Mouse (Mus musculus) mouse embryonic stem cell (cell line): ENCODE measurements around the gene Npas3.

ENCODE experiments used
- in situ Hi-C, 2 experiments: fragments of 300-500 bp; cut with MboI; formaldehyde crosslinking; loops; 1 replicate in 1 of 2; 3 replicates in 1 of 2; pipeline ENCODE4 v1.14.3; 2019 to 2020; ENCODE audit warnings: low sequenced_read_pairs in 2 of 2, low pct_unique_long_range_greater_than_20kb in 1 of 2, mixed read lengths in 1 of 2; ENCODE audit not compliant: unreplicated experiment in 1 of 2

The Npas3 gene

DNA sequence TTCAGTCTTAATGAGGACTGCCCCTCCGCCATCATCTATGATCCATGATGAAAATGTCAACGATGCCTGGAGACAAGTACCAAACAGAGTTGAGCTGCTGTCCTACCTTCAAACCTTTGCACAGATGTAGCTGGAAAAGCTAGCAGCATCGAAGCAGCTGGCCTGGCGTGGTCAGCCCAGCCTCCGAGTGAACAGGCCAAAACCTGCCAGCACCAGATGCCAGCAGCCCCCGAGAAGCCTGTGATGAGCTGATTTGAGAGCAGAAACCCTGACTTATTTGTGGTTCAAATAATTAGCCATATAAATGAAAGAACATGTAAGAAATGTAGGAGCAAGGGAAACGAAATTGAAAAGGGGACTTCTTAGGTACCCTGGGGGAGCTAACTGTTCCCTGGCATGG lies 473.7 kb downstream of the Npas3 start:
- in situ Hi-C loops: no loop called here

DNA sequence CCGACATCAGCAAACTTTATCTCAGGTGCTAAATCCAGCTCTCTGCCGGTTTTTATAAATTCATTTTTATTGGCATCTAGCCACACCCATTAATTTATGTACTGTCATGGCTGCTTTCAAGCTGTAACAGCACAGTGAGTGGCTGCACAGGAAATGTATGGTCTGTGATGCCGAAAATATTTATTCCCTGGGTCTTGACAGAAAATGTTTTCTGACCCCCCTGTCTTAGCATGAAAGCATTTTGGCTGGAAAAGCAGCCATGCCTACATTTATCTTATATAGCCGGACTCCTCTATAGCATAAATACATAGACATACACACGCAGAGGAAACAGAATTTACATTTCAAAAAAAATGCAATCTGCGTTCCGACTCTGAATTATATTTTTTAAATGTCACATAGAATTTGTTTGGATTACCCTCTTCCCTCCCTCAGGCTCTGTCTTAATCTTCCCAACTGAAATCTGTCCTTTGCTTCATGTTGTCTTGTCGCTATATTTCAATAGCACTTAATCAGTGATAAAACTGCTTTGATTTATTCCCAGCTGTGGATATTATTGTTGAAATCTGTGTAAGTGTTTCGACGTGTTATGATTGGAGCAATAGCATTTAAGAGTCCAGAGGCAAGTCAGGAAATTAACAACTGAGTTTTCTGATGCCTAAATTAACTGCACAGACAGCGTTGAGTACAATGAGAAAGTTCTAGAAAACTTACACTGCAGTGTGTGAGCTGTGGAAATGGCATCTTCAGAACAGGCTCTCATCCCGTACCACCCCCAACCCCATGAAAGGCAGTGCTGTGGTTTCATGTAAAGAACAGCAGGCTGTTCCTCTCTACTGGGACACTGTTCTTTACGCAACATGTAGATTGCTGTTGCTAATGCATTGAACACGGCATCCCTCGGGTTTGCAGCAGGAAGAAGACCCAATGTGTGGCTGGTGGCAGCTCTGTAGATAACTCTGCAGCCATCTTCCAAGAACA lies 474.5 kb downstream of the Npas3 start:
- in situ Hi-C loops: no loop called here

DNA sequence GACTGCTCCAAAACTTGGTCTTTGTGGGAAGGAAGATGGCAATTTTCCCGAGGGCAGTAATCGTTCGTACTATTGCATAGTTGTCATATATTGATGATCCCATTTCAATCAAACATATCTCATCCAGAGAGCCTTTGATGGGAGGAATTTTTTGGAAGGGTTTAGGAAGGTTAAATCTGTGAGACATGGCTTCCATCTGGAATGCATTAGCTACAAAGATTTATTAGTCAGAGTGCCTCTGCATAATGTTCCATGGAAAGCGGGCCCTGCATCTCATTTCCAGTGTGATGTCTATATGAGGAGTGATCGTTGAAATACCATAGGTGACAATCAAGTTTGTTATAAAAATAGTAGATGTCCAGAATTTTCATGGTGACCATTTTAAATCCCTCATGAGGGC lies 480.8 kb downstream of the Npas3 start:
- in situ Hi-C loops: no loop called here

DNA sequence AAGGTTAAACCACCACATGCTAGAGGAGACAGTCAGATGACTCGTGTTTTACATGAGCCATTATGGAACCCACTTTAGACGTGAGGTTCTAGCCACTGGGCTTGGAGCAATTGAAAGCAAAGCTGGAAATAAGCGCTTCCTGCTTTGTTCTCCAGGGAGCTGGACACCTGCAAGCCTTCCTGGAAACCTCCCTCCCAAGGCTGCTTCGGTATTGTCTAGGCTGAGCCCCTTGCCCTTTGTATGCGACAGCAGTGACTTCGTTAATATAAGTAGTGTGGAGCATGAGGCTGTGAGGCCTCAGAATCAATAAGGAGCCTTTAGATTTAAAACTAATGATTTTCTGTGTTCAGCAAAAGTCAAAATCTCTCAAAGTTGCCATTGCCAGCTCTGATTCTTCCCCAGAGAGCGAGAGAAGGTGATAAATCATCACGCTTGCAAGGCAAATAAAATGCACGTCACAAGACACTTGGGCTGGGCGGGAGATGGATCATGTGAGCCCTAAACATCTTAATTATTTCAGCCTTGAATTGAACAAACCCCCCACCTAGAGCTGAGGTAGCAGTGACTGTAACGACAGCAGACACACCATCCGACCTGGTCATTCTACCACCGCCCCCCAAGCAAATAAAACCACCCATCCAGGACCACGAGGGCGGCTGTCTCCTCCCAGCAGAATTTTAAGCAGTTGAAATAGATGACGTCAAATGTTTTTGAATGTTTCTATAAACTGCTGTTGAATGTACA lies 490.2 kb downstream of the Npas3 start:
- in situ Hi-C loops: no loop called here

- in situ Hi-C loops: no loop called here
These were observed 498.2 kb downstream of the Npas3 start for GRCm38 (mm10) chr12:53746653-53747052.

DNA sequence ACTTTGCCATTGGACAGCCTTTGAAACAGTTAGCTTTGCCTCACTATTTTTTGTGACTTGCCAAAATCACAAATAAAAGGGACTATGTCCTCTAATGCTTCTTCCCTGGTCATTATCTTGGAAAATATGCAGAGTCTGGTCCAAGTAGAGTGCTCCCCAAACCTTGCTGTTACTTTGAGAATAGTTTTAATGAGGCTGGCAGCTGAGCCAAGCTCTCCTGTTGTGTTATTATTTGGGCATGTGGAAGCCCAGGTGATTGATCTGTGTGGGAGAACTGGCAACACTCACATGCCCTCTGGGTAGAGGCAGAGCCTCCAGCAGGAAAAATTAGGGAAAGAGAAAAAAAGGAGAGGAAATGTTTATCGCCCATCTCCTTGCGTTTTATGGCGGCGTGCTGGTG lies 500.9 kb downstream of the Npas3 start:
- in situ Hi-C loops: no loop called here

DNA sequence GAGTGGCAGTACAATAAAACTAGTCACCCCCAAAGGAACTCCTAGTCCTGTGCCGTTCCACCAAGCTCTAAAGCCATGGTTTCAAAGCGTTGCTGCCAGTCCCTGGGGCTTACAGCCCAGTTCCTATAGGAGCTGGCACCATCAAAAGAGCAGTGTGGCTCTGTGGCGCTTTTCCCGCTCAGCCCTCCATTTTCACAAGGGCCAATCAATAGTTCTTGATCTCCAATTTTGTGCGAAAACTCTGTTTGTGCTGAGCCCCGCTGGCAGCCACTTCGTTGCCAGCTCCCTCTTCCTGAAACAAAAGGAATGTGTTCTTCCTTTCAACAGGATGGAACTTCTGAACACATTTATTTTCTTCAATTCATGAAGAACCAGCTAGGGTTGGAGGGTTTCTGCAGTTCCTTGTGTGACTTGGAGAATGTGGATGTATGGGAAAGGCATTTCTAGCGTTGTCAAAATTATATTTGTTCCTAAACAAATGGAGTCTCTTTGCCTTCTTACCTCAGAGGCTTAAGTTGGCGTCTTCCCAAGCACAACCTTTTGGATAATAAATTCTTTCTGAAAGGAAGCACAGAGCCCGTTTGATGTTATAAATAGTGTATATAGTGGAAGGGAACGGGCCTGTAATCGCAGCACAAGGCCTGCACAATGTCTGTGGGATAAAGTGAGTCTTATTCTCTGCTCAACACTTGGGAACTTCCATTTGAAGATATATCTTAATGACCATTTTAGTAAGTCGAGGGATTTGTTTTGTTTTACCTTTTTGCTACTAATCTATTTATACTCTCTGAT lies 504.0 kb downstream of the Npas3 start:
- in situ Hi-C loops: no loop called here

GRCm38 (mm10) chr12:53753368-53753937 lies 505.0 kb downstream of the Npas3 start:
- in situ Hi-C loops: no loop called here

DNA sequence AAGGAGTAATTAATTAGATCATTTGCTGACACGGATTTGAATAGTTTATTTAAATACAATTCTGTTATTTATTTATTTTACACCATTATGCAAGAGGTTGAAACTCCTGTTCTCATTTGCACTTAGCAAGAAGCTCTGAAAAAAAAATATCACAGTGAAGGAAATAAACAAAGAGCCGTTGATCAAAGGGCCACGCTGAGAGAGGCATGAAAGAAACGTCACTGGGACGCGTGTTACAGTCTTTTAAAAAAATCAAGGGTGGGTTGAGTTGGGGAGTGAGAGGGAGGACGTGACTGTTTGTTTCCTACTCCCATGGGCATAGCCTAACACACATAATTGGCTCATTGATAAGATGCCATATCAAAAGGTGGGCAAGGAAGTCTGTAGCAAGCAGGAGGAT lies 505.8 kb downstream of the Npas3 start:
- in situ Hi-C loops: no loop called here

DNA sequence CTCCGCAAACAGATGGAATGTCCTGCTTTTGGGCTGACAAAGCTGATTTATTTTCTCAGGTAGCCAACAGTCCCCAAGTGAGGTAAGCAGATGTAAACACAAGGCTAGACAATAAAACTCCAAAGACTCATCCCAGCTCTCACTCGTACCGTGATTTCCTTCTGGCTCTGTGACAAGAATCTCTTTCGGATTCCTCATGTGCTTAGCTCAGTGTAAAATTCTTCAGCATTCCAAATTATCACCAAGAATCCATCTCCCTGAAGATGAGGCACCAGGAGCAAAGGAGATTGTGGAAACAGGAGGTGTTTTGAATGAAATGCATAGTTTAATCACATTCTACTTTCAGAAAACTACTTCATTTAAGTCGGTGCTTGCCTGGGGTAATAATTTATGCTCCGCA lies 509.2 kb downstream of the Npas3 start:
- in situ Hi-C loops: no loop called here

- in situ Hi-C loops: no loop called here
These were observed 509.9 kb downstream of the Npas3 start for GRCm38 (mm10) chr12:53758356-53758755.

DNA sequence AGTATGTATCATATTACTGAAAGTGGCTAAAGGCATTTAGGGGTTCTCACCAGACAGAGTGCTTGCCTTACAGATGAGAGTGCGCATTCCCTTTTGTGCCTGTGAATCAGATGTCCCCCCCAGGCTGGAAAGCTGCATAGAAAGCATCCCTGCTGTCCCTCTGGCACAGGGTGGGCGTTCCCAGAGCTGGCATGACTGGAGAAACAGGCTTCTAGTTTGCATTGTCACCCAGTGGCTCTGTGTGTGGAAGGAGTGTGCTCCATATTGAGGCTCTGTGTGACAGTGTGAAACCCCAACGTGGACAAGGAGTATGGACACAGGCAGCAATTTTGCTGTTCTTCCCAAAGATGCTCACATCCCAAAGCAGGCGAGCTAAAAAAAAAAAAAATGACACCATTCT lies 515.7 kb downstream of the Npas3 start:
- in situ Hi-C loops: no loop called here

- in situ Hi-C loops: no loop called here
These were observed 519.9 kb downstream of the Npas3 start for GRCm38 (mm10) chr12:53768392-53768791.

GRCm38 (mm10) chr12:53771394-53771936 lies 523.0 kb downstream of the Npas3 start:
- in situ Hi-C loops: no loop called here

DNA sequence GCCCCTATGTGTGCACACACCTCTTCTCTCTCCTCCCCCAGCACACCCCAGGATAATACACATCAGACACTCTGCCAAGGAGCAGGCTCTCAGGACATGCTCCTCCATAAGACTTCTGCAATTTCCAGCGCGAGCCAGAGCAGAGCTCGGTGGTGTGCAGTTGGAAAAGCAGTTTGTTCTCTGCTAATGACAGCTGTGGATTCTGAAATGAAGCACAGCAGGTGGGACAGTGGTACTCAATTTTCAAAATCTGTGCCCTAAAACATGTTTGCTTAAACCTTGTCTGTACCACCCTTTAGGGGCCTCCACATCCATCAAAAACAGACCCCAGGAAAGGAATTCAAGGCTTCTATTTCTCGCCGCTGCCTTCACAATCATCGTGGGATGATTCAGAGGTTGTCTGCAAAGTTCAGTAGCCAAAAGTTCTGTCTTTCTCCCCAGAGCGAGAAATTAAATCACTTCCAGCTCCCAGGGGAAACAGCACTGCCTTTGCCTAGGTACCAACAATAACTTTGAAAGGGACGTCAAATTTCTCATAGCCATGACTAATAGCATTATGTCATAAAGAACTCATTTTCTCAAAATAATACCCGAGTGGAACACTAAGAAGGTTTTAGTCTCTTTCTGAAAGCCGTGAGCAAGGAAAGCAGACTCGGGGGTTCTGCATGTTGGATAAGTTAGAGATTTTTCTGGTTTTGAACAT lies 533.5 kb downstream of the Npas3 start:
- in situ Hi-C loops: no loop called here

- in situ Hi-C loops: no loop called here
These were observed 541.0 kb downstream of the Npas3 start for GRCm38 (mm10) chr12:53789501-53789900.

DNA sequence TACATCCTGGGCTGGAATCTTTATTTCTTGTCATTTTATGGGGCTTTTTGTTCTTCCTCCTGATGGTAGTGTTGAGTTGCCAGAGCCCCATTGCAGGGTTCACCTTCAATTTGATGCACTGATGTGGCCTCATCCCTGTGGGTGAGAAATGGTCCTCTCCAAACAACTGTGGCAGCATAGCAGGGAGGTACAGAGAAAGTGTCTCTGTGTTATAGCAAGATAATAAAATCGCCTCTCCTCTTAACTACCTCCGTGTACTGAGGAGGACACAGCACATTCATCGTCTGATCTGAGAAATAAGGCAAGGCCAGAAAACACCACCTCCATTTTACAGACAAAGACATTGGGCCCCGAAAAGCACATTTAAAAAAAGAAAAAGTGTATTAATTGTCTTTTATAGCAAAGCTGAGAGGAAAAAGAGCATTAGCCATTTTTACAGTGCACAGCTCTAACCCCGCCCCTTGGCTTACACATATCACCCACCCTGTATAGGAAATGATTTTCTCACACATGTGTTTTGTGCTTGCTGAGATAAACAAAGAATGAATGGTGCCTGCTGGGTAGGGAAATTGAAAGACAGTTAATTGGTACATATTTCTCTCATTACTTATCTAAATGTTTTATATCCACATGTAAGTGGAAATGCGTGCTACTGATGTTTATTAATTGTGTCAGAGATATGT lies 546.4 kb downstream of the Npas3 start:
- in situ Hi-C loops: no loop called here
